Mouse (Mus musculus): ENCODE measurements around the gene Tssk6. TPM values are rescaled to one million over a fixed set of nuclear protein-coding genes. Genes with fewer than 3 reads are reported as not detected.
"Not testable (repeated sequence)": the region's sequence is repeated elsewhere in the genome, so short reads cannot be mapped to it uniquely, and the experiment has no call there.

Gene Tssk6
- polyA plus RNA-seq, 2 experiments from 2014 or later: not detected

- peak; percentile 81 for ATAC-seq
Observed at GRCm38 (mm10) chr8:69919876-69920662, 18.1 kb downstream of the Tssk6 start.

- no peak for ATAC-seq
Observed at GRCm38 (mm10) chr8:69921141-69921540, 19.2 kb downstream of the Tssk6 start.

GRCm38 (mm10) chr8:69923986-69924385, 22.0 kb downstream of the Tssk6 start:
- ATAC-seq: no peak

GRCm38 (mm10) chr8:69926901-69927300, 24.9 kb downstream of the Tssk6 start:
- no peak for ATAC-seq

GRCm38 (mm10) chr8:69933811-69934210, 31.8 kb downstream of the Tssk6 start:
- ATAC-seq: peak; percentile 23

- no peak for ATAC-seq
Observed at GRCm38 (mm10) chr8:69934582-69934981, 32.6 kb downstream of the Tssk6 start.

- no peak for ATAC-seq
Observed at GRCm38 (mm10) chr8:69935431-69935830, 33.4 kb downstream of the Tssk6 start.

GRCm38 (mm10) chr8:69936050-69936794, 34.2 kb downstream of the Tssk6 start:
- ATAC-seq: no peak

GRCm38 (mm10) chr8:69937466-69937865, 35.5 kb downstream of the Tssk6 start:
- peak; percentile 59 for ATAC-seq

- ATAC-seq: peak; percentile 34
Observed at GRCm38 (mm10) chr8:69938245-69938982, 36.4 kb downstream of the Tssk6 start.

- no peak for ATAC-seq
Observed at GRCm38 (mm10) chr8:69939633-69940032, 37.6 kb downstream of the Tssk6 start.

- no peak for ATAC-seq
Observed at GRCm38 (mm10) chr8:69940386-69940785, 38.4 kb downstream of the Tssk6 start.

- ATAC-seq: not testable (repeated sequence)
Observed at GRCm38 (mm10) chr8:69942495-69942894, 40.5 kb downstream of the Tssk6 start.

GRCm38 (mm10) chr8:69950300-69950699, 48.3 kb downstream of the Tssk6 start:
- ATAC-seq: no peak

Other genes with a start within 250 kb of the Tssk6 start
- gene Zfp964, start 247.7 kb upstream of the Tssk6 start, polyA plus RNA-seq (2017; shearing (Covaris generic)): under 1 TPM; 0.08 to 0.17 TPM
- 10 to 100 TPM; 33.1 to 40.6 TPM for gene Zfp869, start 191.5 kb upstream of the Tssk6 start, polyA plus RNA-seq (2017; shearing (Covaris generic))
- gene Zfp963, start 152.2 kb upstream of the Tssk6 start, polyA plus RNA-seq (2017; shearing (Covaris generic)): 1 to 10 TPM; 5.3 to 8.8 TPM
- 1 to 10 TPM in 1 of 2 experiments, not detected in 1; 2.0 TPM for gene Gm20422, start 127.3 kb upstream of the Tssk6 start, polyA plus RNA-seq (2017; shearing (Covaris generic))
- gene Atp13a1, start 111.0 kb upstream of the Tssk6 start, polyA plus RNA-seq (2017; shearing (Covaris generic)): 10 to 100 TPM; 17.4 to 20.7 TPM
- gene Zfp866, start 111.0 kb upstream of the Tssk6 start, polyA plus RNA-seq (2017; shearing (Covaris generic)): 10 to 100 TPM; 15.8 to 20.6 TPM
- 10 to 100 TPM; 66.3 to 86.0 TPM for gene Gmip, start 93.5 kb upstream of the Tssk6 start, polyA plus RNA-seq (2017; shearing (Covaris generic))
- under 1 TPM; 0.38 to 0.52 TPM for gene Lpar2, start 79.8 kb upstream of the Tssk6 start, polyA plus RNA-seq (2017; shearing (Covaris generic))
- 10 to 100 TPM; 13.1 to 15.4 TPM for gene Pbx4, start 69.7 kb upstream of the Tssk6 start, polyA plus RNA-seq (2017; shearing (Covaris generic))
- gene Cilp2, start 14.5 kb upstream of the Tssk6 start, polyA plus RNA-seq (2017; shearing (Covaris generic)): not detected
- gene Ndufa13, start 374 bp downstream of the Tssk6 start, polyA plus RNA-seq (2017; shearing (Covaris generic)): 100 to 1,000 TPM; 231 to 276 TPM
- gene Yjefn3, start 528 bp downstream of the Tssk6 start, polyA plus RNA-seq (2017; shearing (Covaris generic)): under 1 TPM in 1 of 2 experiments, not detected in 1; 0.82 TPM
- gene Gatad2a, start 94.2 kb downstream of the Tssk6 start, polyA plus RNA-seq (2017; shearing (Covaris generic)): 10 to 100 TPM; 22.9 to 25.8 TPM
- gene Mau2, start 140.6 kb downstream of the Tssk6 start, polyA plus RNA-seq (2017; shearing (Covaris generic)): 10 to 100 TPM; 36.4 to 50.1 TPM
- gene Sugp1, start 140.6 kb downstream of the Tssk6 start, polyA plus RNA-seq (2017; shearing (Covaris generic)): 10 to 100 TPM; 45.0 to 46.4 TPM
- gene Tm6sf2, start 170.7 kb downstream of the Tssk6 start, polyA plus RNA-seq (2017; shearing (Covaris generic)): under 1 TPM; 0.34 to 0.69 TPM
- not detected for gene Hapln4, start 181.3 kb downstream of the Tssk6 start, polyA plus RNA-seq (2017; shearing (Covaris generic))
- gene Ncan, start 218.7 kb downstream of the Tssk6 start, polyA plus RNA-seq (2017; shearing (Covaris generic)): not detected
- 10 to 100 TPM; 34.3 to 56.0 TPM for gene Nr2c2ap, start 229.1 kb downstream of the Tssk6 start, polyA plus RNA-seq (2017; shearing (Covaris generic))
- 10 to 100 TPM; 36.2 to 58.5 TPM for gene Rfxank, start 237.0 kb downstream of the Tssk6 start, polyA plus RNA-seq (2017; shearing (Covaris generic))
- gene Borcs8, start 237.3 kb downstream of the Tssk6 start, polyA plus RNA-seq (2017; shearing (Covaris generic)): 100 to 1,000 TPM in 1 of 2 experiments, 10 to 100 TPM in 1; 98.5 to 112 TPM
- not detected for gene Mef2b, start 237.5 kb downstream of the Tssk6 start, polyA plus RNA-seq (2017; shearing (Covaris generic))

Data from activated CD4-positive, CD25-positive, alpha-beta regulatory T cell, adult 4 months (primary cell).